Mouse (Mus musculus) right cerebral cortex, postnatal 4 days (tissue): ENCODE results near the gene Lpar1.

ENCODE experiments used
- DNase-seq: peaks from one replicate; pipeline ENCODE4 v3.0.0-alpha.2; 2022

Gene Lpar1

GRCm38 (mm10) chr4:58445846-58446245, 107.9 kb downstream of the Lpar1 start:
- no peak for DNase-seq

DNA sequence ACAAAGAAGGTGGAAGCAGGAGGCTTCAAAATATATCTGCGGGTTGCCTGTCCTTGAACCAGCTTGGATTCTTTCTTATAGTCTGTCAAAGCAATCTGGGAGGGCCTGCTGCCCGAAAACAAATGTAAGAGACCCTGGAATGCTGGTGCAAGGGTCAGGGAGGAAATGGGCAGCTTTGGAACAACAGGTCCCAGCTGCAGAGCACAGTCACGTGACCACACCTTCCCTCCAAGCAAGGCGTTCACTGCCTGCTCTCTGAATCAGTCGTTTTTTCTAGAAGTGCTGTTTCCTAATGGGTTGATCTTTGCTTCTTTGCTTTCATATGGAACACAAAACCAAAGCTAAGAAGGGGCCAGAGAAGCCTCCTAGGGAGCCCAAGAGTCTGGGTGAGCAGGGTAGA, 111.4 kb downstream of the Lpar1 start:
- DNase-seq: no peak

DNA sequence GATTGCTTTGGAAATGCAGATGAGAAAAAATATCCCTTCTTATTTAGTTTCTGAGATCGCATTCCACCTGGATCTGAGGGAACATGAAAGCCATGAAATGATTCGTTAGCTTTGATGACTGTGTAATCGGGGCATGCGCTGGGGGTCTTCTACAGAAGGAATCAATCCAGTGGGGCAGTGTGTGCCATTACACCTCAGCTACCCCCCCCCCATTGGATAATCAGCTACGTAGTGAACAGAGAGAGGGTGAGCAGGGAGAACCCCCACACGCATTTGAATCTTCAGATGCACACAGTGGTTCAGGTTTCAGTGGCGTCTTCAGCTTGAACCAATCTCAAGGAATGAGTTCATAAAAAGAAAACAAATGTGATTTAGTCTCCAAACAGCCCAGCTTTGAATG, 115.0 kb downstream of the Lpar1 start:
- no peak for DNase-seq

GRCm38 (mm10) chr4:58437271-58437670, 116.4 kb downstream of the Lpar1 start:
- no peak for DNase-seq

GRCm38 (mm10) chr4:58423276-58423930, 130.3 kb downstream of the Lpar1 start:
- DNase-seq: no peak

GRCm38 (mm10) chr4:58419225-58419624, 134.5 kb downstream of the Lpar1 start:
- no peak for DNase-seq

GRCm38 (mm10) chr4:58417319-58417718, 136.4 kb downstream of the Lpar1 start:
- no peak for DNase-seq

GRCm38 (mm10) chr4:58415537-58415936, 138.2 kb downstream of the Lpar1 start:
- no peak for DNase-seq

- no peak for DNase-seq
These were observed 140.2 kb downstream of the Lpar1 start for GRCm38 (mm10) chr4:58413188-58414185.

DNA sequence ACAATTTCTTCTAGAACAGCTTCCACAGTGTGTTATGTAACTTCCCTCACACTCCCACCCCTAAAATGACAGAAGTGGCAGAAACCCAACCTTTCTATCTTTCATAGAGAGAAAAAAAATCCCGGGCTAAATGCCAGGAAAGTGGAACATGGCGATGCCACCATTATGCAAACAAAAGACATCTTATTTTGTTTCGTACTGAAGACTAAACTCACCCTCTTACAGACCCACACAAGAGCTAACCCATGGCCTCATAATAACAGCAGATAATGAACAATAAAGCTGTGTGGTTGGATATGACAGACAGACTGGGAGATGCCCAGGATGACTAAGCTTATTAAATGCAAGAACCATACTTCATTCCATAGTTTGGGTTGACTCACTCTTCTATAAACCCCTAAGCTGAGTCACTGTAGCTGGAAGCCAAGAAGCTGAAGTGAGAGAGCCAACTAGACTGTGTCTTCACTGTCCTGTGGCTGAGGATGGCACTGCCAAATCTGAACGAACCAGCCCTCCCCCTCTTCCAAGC, 151.7 kb downstream of the Lpar1 start:
- DNase-seq: no peak

DNA sequence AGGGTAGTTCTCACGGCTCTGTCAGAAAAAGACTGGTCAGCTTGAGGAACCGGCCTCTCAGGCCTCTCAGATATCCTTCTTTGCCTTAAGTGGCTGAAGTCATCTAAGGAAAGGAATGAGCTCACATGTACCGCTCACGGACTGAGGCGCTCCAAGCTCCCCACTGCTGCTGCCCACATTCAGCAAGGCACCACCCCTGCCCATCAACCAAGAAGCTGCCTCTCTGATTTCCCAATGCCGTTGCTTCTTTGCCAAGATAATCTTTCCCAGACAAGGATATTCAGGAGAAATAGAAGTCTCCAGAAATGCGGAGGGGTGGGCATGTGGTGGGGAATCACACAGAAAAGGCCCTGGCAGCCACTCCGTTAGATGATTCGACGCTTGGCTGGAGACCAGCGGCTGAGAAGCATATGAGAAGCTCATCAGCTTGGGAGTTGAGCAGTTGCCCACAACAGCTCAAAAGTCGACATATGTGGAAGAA, 152.8 kb downstream of the Lpar1 start:
- peak; percentile 81 for DNase-seq
